Mouse (Mus musculus) erythroblast, embryonic 14.5 days (primary cell): ENCODE measurements around the gene Adcy3. TPM values are rescaled to one million over a fixed set of nuclear protein-coding genes. Genes with fewer than 3 reads are reported as not detected.

ENCODE experiments used
- H3K27me3 ChIP-seq: 2 replicates; pipeline ENCODE4 v1.6.1; 2012; ENCODE audit warnings: inconsistent platforms; ENCODE audit not compliant: control insufficient read depth
- H3K36me3 ChIP-seq: 2 replicates; pipeline ENCODE4 v1.6.1; 2012; ENCODE audit warnings: mild to moderate bottlenecking, inconsistent platforms; ENCODE audit not compliant: control insufficient read depth
- H3K4me1 ChIP-seq: 2 replicates; pipeline ENCODE4 v1.6.1; 2012; ENCODE audit warnings: inconsistent platforms; ENCODE audit not compliant: control insufficient read depth
- H3K4me3 ChIP-seq: replicated peaks from 2 replicates; pipeline ENCODE3; 2012; ENCODE audit warnings: moderate library complexity, mild to moderate bottlenecking, inconsistent platforms
- H3K9me3 ChIP-seq: 2 replicates; pipeline ENCODE4 v1.6.1; 2012; ENCODE audit warnings: low read length, inconsistent platforms, mixed read lengths; ENCODE audit not compliant: control insufficient read depth
- GATA1 ChIP-seq: IDR thresholded peaks from 2 replicates; pipeline ENCODE4 v1.6.1; 2012; ENCODE audit warnings: low read length, inconsistent platforms, mixed read lengths
- TAL1 ChIP-seq: IDR thresholded peaks from 3 replicates; pipeline ENCODE4 v1.6.1; 2012; ENCODE audit warnings: low read length, inconsistent platforms, mixed read lengths
- polyA plus RNA-seq: library from polyadenylated mRNA; stranded (reverse); fragments of >175 nt; gene quantifications from 2 replicates; pipeline ENCODE4 v1.2.3, GENCODE M21; 2012

Adcy3 gene
- polyA plus RNA-seq, 1 experiment, result 0.01 TPM

- Histone ChIP-seq H3K9me3 (no peaks in the 10 kb centered on the region), H3K4me1 (no peaks in the 10 kb centered on the region; the same call in 1 of the 2 replicates), H3K27me3 (no peaks in the 10 kb centered on the region), H3K36me3 (no peaks in the 10 kb centered on the region), H3K4me3 (no peak overlapping the region)
- TF ChIP-seq GATA1, result no peak
Measured at GRCm38 (mm10) chr12:4193025-4193740, 60.3 kb downstream of the Adcy3 start.

GRCm38 (mm10) chr12:4194643-4195042 lies 61.7 kb downstream of the Adcy3 start:
- no peak for TF ChIP-seq TAL1
- TF ChIP-seq GATA1, result no peak
- H3K4me3 ChIP-seq, result no peak overlapping the region
- no peaks in the 10 kb centered on the region; the same call in 1 of the 2 replicates for H3K4me1 ChIP-seq
- H3K9me3 ChIP-seq, result no peaks in the 10 kb centered on the region
- H3K27me3 ChIP-seq, result no peaks in the 10 kb centered on the region
- no peaks in the 10 kb centered on the region for H3K36me3 ChIP-seq

- Histone ChIP-seq H3K9me3 (no peaks in the 10 kb centered on the region), H3K4me1 (no peaks in the 10 kb centered on the region), H3K36me3 (no peaks in the 10 kb centered on the region), H3K4me3 (no peak overlapping the region), H3K27me3 (no peaks in the 10 kb centered on the region)
- TF ChIP-seq GATA1 (no peak), TAL1 (no peak)
Measured at GRCm38 (mm10) chr12:4198702-4199101, 65.8 kb downstream of the Adcy3 start.

GRCm38 (mm10) chr12:4199271-4199670 lies 66.4 kb downstream of the Adcy3 start:
- H3K27me3 ChIP-seq, result no peaks in the 10 kb centered on the region
- TF ChIP-seq GATA1, result no peak
- no peak for TF ChIP-seq TAL1
- no peak overlapping the region for H3K4me3 ChIP-seq
- no peaks in the 10 kb centered on the region for H3K9me3 ChIP-seq
- H3K36me3 ChIP-seq, result no peaks in the 10 kb centered on the region
- no peaks in the 10 kb centered on the region for H3K4me1 ChIP-seq

GRCm38 (mm10) chr12:4201454-4202200 lies 68.7 kb downstream of the Adcy3 start:
- Histone ChIP-seq H3K9me3 (no peaks in the 10 kb centered on the region), H3K4me1 (no peaks in the 10 kb centered on the region), H3K36me3 (peaks cover 6% of the 10 kb centered on the region), H3K27me3 (no peaks in the 10 kb centered on the region), H3K4me3 (no peak overlapping the region)
- TF ChIP-seq TAL1 (no peak; the same call in 2 of the 3 replicates), GATA1 (no peak)

- Histone ChIP-seq H3K36me3 (peaks cover 10% of the 10 kb centered on the region), H3K4me1 (no peaks in the 10 kb centered on the region), H3K4me3 (no peak overlapping the region), H3K27me3 (no peaks in the 10 kb centered on the region), H3K9me3 (no peaks in the 10 kb centered on the region)
- TF ChIP-seq TAL1 (no peak), GATA1 (no peak)
Measured at GRCm38 (mm10) chr12:4202206-4202605, 69.3 kb downstream of the Adcy3 start.

DNA sequence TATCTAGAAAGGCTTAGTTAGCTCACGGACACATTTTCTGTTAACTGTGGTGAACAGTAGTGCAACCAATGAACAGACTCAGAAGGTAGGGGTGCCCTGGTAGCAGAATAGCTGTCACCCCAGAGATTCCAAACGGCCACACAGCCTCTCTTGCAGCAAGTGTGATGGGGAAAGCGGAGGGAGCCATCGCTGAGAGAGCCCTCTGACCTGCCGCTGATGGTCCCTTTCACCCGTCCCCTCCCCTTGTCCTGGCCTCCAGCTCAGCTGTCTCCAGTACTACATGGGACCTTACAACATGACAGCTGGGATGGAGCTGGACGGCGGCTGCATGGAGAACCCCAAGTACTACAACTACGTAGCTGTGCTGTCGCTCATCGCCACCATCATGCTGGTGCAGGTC lies 73.2 kb downstream of the Adcy3 start:
- TF ChIP-seq GATA1, result no peak
- no peak for TF ChIP-seq TAL1
- H3K4me1 ChIP-seq, result no peaks in the 10 kb centered on the region
- no peak overlapping the region for H3K4me3 ChIP-seq
- H3K27me3 ChIP-seq, result no peaks in the 10 kb centered on the region
- H3K36me3 ChIP-seq, result peaks cover 31% of the 10 kb centered on the region
- H3K9me3 ChIP-seq, result no peaks in the 10 kb centered on the region

GRCm38 (mm10) chr12:4208405-4209133 lies 75.7 kb downstream of the Adcy3 start:
- Histone ChIP-seq H3K4me3 (no peak overlapping the region), H3K4me1 (no peaks in the 10 kb centered on the region), H3K27me3 (no peaks in the 10 kb centered on the region), H3K36me3 (peaks cover 54% of the 10 kb centered on the region), H3K9me3 (no peaks in the 10 kb centered on the region)
- TF ChIP-seq GATA1 (no peak), TAL1 (no peak)

GRCm38 (mm10) chr12:4209196-4209595 lies 76.3 kb downstream of the Adcy3 start:
- Histone ChIP-seq H3K4me3 (no peak overlapping the region), H3K36me3 (peaks cover 60% of the 10 kb centered on the region), H3K9me3 (no peaks in the 10 kb centered on the region), H3K27me3 (no peaks in the 10 kb centered on the region), H3K4me1 (no peaks in the 10 kb centered on the region)
- TF ChIP-seq GATA1 (no peak), TAL1 (no peak)
